Mouse (Mus musculus) layer of hippocampus, adult 11-12 months (tissue): ENCODE data around the gene Gm49333.

Experiments
- DNase-seq: peaks from one replicate; pipeline ENCODE4 v3.0.0; 2022; ENCODE audit warnings: low spot score

Gm49333 gene

DNA sequence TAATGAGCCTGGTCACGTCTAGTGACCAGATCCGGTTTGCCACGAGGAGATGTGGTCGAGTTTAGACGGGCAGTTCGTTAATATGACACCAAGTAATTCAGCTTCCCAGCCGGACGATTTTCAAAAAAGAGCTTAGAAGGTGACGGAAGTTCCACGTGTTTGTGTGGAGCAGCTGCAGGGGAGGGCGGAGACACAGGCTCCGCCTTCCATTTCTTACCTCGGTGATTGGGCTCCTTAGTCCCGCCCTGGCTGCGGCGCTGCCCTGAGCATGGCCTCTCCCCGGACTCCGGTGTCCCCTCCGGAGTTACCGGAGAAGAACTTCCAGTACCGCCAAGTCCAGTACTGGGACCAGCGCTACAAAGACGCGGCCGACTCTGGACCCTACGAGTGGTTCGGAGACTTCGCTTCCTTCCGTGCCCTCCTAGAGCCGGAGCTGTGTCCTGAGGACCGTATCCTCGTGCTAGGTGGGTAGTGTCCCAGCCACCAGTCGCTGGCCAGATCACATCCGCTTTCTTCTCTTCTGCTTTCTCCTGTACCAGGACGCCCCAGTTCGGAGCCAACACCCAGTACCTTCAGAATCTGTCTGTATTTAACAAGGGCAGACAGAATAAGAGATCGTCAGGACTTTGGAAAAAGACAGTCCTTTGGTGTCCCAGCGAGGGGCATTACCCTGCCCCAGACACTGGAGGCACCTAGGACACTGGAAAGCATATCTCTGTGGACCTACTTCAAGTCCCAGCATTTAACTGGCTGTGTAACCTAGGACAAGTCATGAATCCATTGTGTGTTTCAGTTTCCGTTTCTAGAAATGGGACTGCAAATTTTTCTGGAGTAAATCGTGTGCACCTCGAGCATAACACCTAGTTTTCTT lies at the start of gene Gm49333, which contains the start of the genes Eef1akmt4 and Alg3:
TSS of gene Gm49333 (plus strand) at position 254 of the 871 bp plus-strand sequence.
TSS of gene Eef1akmt4 (plus strand) at position 237 of the 871 bp plus-strand sequence.
TSS of gene Alg3 (minus strand) at position 379 of the 871 bp plus-strand sequence.
- peak; percentile 79 for DNase-seq

DNA sequence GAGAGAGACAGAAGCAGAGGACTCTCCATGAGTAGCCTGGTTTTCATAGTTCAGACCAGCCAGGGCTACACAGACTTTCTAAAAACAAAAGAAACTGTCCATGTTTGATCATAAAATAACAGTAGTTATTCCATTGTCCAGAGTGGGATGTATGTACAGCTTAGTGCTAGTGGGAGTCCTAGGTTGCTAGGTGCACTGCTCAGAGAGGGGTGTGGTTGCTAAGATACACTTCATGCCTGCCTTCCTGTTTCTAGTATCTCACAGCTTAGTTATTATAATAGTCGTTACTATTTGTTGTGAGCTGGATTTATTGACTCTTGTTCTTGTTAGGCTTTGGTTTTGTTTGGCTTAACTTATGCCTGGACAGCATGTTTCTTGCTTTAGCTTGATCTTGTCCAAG lies 46.3 kb upstream of the Gm49333 start:
- no peak for DNase-seq

DNA sequence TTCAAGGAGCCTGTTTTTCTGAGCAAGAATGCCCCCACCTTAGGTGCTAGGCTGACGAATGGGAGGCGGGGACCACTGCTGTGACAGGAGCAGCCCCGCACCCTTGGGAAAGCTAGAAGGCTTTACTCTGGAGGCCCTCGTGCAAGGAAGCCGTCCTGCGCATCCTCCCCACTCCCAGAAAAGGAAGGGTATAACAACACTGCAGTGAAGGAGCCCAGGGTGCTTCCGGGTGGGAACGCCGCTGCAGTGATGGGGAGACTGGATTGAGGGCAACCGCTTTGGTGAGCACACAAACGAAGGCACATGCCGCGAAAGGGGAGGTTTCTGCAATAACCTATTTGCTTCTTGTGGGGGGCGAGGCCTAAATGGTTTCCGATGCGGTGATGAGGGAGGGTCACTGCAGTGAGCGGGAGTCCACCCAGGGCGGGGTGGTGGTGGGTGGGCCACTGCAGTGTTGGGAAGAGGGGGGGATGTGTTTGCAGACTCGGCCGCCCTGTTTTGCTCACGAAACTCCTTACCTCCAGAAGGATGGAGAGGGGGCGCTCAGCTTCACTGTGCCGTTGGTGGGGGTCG lies 22.0 kb upstream of the Gm49333 start, which contains the start of gene Vwa5b2:
TSS of gene Vwa5b2 (plus strand) at position 106 of the 573 bp plus-strand sequence.
- no peak for DNase-seq

DNA sequence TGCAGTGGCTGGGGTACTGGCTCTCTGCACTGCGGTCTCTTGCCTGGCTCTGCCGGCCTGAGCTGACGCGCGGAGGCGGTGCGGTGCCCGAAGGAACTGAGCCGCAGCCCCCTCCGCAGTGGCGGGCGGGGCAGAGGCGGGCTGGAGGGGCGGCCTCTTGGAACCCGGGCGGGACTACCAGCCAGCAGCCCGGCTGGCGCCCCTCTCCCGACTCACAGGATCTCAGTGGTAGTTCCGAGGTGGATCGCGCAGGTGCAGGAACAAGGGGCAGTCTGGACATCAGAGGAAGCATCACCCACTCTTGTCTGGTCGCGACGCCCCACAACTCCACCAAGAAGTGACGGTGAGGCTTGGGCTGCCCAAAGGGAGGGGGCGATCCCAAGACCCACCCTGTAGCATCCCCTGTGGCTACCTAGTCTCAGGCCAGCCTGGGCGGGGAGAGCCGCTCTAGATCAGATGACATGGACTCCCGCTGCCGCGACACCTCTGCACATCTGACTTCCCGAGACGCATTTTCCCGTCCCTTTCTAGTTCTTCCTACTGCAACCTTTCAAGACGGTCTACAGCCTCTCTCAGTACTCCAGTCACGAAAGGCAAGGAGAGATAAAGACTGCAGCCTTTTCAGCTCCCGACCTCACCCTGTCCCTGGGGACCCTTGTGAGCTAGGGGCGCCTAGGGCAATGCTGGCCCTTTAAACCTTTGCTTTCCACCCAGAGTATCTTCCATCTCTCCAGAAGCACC lies 21.3 kb upstream of the Gm49333 start:
- DNase-seq: peak; percentile 30

DNA sequence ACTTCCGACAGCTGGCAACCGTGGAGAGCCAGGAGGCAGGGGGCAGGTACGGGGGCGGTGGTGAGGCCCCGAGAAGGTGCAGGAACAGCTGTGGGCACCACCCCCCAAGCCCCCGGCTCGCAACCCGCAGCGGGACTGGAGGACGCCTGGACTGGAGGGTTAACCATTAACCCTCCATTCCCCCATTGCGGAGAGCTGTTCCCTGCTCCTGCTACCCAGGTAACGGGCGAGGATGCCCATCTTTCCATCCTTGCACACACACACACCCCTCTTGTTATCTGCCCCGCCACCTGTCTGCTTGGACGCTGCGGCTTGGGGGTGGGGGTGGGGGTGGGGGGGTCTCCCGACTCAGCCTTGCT lies 20.8 kb upstream of the Gm49333 start:
- no peak for DNase-seq

DNA sequence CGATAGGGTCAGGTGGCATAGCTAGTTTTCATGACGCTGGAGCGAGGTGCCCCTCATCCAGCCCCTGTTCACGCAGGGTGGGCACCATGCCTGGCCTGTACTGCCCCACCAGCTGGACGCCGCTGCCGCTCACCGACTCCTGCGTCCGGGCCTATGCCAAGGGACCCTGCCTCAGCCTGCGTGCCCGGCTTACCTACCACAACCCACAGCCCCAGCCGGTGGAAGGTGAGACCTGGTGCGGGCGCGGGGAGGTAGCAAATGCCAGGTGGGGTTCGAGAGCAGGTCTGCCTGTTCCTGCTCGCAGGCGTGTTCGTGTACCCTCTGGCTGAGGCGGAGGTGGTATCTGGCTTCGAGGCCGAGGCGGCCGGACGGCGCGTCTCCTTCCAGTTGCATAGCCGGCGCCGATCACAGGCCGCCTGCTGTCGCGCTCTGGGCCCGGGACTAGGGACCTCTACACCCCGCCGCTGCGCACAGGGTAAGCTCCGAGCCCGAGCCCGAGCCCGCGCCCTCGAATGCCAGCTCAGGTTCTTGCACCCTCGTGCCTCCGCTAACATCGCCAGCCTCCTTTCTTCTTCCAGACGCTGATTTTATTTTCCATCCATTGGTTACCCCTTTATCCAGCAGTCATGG lies 20.2 kb upstream of the Gm49333 start:
- no peak for DNase-seq

DNA sequence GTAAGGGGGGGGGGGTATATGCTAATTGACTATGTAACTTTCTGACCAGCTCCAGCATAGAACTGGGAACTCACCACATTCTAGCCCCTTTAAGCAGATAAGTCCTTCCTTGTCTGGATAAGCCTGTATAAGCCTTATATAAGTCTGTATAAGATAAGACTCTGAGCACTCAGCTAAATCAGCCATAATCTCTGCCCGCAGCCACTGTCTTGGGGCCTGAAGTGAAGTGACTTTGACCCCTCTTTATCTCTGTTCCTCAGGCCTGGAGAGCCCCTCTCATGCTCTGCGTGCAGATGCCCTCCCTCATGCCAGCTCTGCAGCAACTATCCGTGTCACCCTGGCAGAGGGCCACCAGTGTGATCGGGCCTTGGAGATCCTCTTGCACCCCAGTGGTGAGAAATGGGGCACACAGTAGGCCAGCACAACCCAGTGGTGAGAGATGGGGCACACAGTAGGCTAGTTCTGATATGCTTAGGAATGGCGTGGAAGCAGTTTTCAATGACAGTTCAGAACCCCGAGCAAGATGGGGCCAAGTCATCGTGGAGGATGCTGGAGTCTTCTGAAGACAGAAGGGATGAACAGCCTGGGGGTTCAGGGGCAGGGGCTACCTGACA lies 16.2 kb upstream of the Gm49333 start:
- no peak for DNase-seq

DNA sequence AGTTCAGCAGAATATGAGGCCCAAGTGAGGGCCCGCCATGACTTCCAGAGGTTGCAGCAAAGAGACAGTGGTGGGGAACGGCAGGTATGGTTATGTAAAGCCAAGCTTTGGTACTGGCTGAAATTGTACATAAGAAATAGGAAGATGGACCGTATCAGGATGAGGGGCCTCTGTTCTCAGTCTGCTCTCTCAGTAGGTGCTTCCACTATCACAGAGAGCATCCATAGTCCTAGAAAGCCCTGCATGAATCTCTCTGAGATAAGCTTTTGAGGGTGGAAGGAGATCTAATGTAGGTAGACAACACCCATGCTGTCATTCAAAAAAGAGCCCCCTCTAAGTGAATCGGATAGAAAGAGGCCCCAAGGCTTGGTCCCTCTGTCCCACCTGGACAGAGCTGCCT lies 15.7 kb upstream of the Gm49333 start:
- no peak for DNase-seq

DNA sequence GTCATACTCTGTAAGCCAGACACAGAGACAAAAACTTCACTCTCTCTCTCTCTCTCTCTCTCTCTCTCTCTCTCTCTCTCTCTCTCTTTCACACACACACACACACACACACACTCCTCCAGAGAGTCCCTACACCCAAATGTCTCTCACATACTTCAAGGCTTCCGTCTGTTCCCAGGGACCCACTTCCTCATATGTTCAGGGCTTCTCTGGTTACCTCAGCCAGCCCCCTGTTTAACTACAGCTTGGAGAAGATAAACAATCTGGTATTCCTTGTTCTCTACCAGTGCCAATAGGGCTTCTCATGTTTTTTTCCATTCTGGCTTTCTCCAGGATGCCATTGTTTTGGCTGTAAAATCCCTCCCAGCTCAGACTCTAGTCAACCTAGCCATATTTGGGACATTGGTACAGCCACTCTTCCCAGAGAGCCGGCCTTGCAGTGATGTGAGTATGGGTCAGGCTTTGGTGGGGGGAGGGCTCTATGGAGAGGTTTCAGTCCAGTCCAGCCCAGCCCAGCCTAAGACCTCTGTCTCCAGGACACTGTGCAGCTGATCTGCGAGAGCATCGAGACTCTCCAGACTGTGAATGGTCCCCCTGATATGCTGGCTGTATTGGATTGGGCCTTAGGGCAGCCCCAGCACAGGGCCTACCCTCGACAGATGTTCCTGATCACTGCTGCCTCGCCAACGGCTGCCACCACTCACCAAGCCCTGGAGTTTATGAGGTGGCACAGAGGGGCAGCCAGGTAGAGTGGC lies 14.5 kb upstream of the Gm49333 start:
- no peak for DNase-seq

DNA sequence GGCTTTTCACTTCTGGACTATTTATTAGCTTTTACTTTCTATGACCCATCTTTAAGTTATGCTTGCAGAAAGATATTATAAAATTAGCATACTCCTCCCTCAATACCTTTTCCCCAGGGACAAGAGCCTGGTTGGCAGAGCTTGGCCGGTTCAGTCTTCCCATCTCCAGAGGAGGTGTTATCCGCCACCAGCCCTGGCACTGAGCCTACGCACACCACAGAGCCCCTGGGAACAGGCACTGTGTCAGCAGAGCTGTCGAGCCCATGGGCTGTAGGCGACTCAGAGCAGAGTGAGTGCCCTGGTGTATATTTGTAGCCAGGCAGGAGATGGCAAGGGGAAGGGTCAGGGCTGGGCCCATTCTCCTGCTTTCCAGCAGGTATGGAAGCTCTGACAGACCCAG lies 10.9 kb upstream of the Gm49333 start:
- DNase-seq: no peak

DNA sequence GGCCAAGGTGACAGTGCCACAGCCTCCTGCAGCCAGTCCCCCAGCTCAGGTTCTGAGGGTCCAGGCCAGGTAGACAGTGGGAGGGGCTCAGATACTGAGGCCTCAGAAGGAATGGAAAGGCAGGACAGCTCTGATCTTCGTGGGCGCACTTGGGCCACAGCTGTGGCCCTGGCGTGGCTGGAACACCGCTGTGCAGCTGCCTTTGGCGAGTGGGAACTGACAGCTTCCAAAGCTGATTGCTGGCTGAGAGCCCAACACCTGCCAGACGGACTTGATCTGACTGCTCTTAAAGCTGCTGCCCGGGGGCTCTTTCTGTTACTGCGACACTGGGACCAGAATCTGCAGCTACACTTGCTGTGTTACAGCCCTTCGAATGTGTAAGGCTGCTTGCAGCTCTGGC lies 6.7 kb upstream of the Gm49333 start:
- no peak for DNase-seq

DNA sequence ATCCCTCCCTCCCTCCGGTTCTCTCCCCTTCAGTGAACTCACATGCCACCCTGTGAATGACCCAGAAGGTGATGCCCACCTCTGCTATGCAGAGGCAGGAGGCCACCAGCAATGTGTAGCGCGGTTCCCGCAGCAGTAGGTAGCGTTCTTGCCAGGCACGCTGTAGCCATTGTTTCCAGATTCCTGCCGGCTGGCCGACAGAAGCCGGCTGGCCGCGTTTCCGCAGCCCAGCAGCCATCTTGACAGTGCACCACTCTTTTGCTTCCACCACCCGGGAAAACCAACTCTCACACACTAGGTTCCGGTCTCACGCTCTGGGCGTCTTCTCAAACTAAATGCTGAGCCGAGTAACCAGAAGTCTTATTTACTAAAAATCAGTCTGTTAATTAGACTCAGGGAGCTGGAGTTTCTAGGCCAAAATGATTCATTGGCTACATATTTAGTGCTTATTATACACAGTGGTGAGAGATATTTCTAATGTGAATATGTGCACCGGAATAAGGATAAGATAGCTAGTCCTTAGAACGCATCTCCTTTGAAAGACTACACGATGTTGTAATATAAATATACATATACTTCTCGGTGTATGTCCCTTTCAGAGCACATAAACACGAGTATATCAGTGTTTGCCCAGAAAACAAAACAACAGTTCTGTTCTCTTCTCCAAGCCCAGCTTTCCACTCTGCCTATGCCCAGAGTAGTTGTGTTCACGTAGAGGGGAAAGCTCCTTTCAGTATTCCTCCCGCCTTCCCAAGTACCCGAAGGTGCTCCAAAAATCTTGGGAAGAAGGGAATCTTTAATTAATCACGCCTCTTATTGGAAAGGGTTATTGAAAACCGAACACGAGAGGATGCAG lies 681 bp upstream of the Gm49333 start:
- DNase-seq: peak; percentile 78

DNA sequence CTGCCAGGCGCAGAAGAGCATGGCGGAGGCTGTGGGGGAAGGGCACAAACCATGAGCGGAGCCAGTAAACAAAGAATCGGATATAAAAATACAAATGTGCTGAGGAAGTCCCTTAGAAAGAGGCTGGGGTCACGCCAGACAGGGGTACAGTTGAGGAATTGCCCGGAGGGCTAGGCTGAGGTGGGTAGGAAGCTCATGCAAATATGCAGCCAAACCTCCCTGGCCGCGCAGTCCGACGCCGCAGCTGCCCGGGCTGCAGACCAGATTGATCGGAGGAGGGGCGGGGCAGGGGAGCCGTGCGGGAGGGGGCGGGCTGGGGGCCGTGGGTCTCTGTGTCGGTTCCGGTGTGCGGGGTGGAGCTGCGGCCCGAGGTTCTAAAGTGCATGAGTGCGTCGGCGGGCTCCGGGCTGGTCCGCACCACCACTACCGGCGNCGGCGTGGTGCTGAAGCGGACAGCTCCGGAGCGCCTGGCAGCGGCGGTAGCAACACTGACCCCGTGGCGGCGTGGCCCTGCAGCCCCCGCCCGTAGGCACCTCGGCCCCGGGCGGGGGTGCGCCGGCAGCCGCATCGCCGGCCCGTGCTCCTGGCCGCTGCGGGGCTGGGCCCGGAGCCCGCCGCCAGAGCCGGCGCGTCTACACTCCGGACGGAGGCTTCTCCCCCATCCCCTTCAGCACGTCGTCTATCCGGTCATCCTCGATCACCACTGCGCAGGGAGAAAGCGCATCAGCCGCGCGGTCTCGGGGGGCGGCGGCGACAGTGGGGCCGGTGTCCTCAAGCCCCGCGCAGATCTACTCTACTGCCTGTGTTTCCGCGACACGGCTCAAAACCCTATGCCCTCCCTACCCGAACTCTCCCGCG lies 8.4 kb downstream of the Gm49333 start:
- no peak for DNase-seq

DNA sequence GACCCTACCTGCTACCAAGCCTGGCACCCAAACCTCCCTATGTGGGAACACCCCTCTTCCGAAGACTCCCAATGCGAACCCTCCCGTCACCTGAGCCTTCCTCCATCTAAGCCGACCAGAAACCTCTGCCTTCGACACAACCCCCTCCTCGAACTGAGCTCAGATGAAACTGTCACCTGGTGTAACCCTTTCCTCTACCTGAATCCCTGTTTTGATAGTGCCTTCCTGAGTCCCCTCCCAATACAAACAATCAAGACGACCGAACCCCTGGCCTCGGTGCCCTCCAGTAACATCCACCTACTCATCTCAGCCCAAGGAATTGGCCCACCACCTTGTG lies 9.0 kb downstream of the Gm49333 start:
- no peak for DNase-seq

DNA sequence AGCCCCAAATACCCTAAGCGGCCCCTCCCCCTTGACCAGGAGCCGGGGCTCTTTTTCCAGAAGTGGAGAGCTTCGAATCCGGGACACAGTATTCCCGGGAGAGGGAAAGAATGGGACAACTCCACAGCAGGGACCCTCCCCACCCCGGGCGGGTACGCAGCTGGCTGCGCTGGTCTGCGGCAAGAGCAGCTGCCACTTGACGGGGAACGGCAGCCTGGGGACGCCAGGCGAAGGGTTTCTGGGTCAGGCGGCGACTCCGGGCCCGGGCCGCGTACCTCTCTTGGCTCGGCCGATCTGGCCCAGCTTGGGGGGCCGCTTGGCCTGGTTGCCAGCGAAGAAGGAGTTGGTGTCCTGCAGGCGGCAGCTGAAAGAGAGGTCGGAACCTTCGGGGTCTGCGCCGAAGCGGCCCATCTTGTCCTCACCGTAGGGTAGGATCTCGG lies 9.4 kb downstream of the Gm49333 start:
- no peak for DNase-seq

DNA sequence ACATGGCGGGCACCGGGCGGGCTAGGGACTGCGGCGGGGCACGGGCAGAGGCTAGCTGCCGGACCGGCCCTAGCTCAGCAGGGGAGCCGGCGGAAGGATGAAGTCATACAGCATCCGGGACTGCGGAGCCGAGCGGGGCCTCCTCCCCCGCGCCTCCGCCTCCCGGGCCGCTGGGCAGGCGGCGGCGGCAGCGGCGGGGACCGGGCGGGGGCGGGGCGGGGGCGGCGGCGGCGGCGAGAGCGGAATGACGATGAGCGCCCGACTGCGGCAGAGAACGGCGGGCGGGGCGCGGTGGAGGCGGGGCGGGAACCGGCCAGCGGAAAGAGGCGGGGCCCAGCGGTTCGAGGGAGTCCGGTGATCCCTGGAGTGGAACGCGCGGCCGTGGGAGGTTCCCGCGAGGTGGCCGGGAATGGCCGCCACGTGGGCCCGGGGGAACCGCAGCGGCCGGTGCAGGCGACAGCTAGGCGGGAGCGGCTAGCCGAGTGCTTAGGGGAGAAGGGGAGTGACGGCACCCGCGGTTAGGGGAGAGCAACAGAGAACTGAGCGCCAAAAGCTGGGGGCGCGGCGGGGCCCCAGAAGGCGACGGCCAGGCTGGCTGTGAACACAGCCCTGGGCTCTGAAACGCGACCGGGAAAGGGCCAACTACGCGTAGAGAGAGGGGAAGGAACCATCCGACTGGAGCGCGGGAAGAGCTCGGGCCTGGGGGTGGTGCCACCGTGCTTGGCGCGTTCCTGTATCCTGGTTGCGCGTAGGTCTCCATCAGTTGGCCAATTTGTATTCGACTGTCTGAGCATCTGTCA lies 10.0 kb downstream of the Gm49333 start, which contains the start of gene Camk2n2:
TSS of gene Camk2n2 (minus strand) at position 97 of the 800 bp plus-strand sequence.
- no peak for DNase-seq

DNA sequence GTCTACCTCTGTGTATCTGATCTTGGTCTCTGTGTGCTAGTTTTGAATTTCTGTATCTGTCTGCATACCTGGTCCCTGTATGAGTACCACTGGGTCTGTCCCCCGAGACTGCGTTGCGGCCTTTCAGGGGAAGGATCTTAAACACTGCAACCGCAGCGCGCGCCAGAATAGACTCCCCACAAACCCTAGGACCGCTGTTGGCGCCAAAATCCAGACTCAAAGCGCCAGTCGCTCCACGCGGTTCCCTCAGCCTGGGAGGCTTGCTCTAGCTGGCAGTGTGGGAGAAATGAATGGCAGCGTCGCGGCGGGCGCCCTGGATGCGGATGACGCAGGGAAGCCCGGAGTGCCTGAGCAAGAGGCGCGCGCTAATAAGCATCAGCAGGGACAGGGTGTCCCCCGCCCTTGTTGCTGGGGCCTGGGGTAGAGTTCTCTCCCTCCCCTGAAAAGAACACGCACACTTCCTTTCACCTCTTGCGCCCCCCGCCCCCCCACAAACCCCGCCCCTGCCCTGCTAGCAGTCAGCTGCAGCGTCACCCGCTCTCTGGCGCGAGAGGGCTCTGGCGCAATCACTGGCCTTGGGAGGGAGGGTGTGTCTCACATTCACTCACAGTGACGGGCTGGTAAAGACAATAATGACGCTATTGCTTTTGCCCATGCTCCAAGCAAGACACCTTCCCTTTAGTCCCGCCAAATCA lies 10.7 kb downstream of the Gm49333 start:
- DNase-seq: peak; percentile 51

DNA sequence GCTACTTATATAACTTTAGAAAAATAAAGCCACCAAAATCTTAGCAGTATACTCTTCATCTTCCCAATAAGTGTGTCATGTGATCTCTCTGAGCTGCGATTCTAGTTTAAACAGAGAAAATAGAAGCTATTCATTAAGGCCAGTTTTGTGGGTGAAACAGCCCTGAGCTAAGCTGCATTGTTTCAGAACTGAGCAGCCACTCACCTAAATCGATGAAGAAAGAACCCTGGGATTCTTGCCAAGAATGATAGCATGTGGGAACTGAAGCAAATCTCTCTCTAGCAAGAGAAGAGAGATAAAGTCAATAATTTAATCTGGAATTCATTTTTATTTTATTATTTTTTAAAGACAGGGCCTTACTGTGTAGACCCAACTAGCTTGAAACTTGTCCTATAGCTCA lies 11.8 kb downstream of the Gm49333 start:
- no peak for DNase-seq
